Mouse (Mus musculus) megakaryocyte, embryonic 14.5 days (primary cell): ENCODE measurements around the gene Gimap3.

Experiments
- FLI1 ChIP-seq: IDR thresholded peaks from 2 replicates; pipeline ENCODE4 v1.6.1; 2012; ENCODE audit warnings: low read length, inconsistent platforms, mixed read lengths
- GATA1 ChIP-seq: IDR thresholded peaks from 3 replicates; pipeline ENCODE4 v1.6.1; 2012; ENCODE audit warnings: mixed read lengths, low read length, inconsistent platforms, borderline replicate concordance

GRCm38 (mm10) chr6:48718455-48718854 is 52.2 kb downstream of the Gimap3 start, which contains the start of the genes Gm28053 and Gimap7:
- no peak for TF ChIP-seq GATA1
- TF ChIP-seq FLI1, result no peak
